Mouse (Mus musculus) embryonic facial prominence, embryonic 15.5 days (tissue): ENCODE measurements around the gene Drd1. TPM values are rescaled to one million over a fixed set of nuclear protein-coding genes. Genes with fewer than 3 reads are reported as not detected.

Source experiments
- ATAC-seq: fragments of 200-750 bp; cut with Nextera tagmentation; 2 replicates; pipeline ENCODE4 v1.8.0; 2017; ENCODE audit warnings: low read depth, moderate TSS enrichment; ENCODE audit not compliant: insufficient number of reproducible peaks, low FRiP score, low TSS enrichment
- H3K27ac ChIP-seq: fragments of 300-500 bp; sonication (generic); replicated peaks from 2 replicates; pipeline ENCODE4 v1.5.1; 2015; ENCODE audit warnings: mild to moderate bottlenecking, inconsistent platforms
- H3K27me3 ChIP-seq: fragments of 300-500 bp; sonication (generic); 2 replicates; pipeline ENCODE4 v1.6.1; 2015; ENCODE audit warnings: inconsistent platforms
- H3K36me3 ChIP-seq: fragments of 300-500 bp; sonication (generic); 2 replicates; pipeline ENCODE4 v1.6.1; 2015; ENCODE audit warnings: mild to moderate bottlenecking, inconsistent platforms
- H3K4me1 ChIP-seq: fragments of 300-500 bp; sonication (generic); 2 replicates; pipeline ENCODE4 v1.6.1; 2015; ENCODE audit warnings: inconsistent platforms
- H3K4me2 ChIP-seq: fragments of 300-500 bp; sonication (generic); replicated peaks from 2 replicates; pipeline ENCODE4 v1.6.1; 2015; ENCODE audit warnings: mild to moderate bottlenecking, inconsistent platforms
- H3K4me3 ChIP-seq: fragments of 300-500 bp; sonication (generic); replicated peaks from 2 replicates; pipeline ENCODE4 v1.5.1; 2015; ENCODE audit warnings: mild to moderate bottlenecking, inconsistent platforms
- H3K9ac ChIP-seq: fragments of 300-500 bp; sonication (generic); 2 replicates; pipeline ENCODE4 v1.6.1; 2015; ENCODE audit warnings: inconsistent platforms
- H3K9me3 ChIP-seq: fragments of 300-500 bp; sonication (generic); replicated peaks from 2 replicates; pipeline ENCODE4 v1.6.1; 2016; ENCODE audit warnings: inconsistent platforms
- WGBS: fragments of 180-500 bp; shearing (Covaris S2); methylation state at CpG from one replicate; pipeline ENCODE4 v1.1.7; 2015; 5-methylcytosine and 5-hydroxymethylcytosine counted together
- polyA plus RNA-seq: library from polyadenylated mRNA; unstranded; fragments of >200 nt; fragmentation: Nextera tagmentation; extraction: Ambion mirVana; gene quantifications from 2 replicates; pipeline ENCODE4 v1.2.1, GENCODE M21; 2015

Gene Drd1
- polyA plus RNA-seq = 0.95 and 1.0 TPM in 2 replicates

DNA sequence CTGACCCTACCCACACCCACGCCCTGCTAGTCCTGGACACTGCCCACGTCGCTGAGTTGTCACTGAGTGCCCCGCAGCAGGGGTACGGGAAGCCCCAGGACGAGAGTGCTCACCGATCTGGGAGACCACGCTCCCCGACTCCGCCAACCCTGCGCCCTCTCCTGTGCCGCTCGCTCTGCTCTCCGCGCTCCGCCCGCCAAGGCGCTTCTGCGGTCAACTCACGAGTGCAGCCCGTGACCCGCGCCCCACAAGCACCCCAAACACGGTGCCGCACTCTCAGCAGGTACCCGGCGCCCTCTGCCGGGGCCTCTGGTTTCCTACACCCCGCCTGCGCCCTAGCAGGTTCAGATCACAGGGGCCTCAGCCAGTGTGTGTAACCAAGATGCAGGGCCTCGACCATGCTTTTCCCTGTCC, at the start of gene Drd1:
TSS of gene Drd1 (minus strand) at position 258 of the 414 bp plus-strand sequence.
- no peak within 1 kb of the TSS for H3K27ac ChIP-seq
- H3K9ac ChIP-seq = no peak within 1 kb of the TSS; the same call in 1 of the 2 replicates
- WGBS = under 1% methylated on average over 31 of the region's 31 CpGs
- H3K27me3 ChIP-seq = peaks cover 34% of the 10 kb centered on the region
- peaks cover 13% of the 10 kb centered on the region for H3K4me1 ChIP-seq
- peak within 1 kb of the TSS; percentile 88 for H3K4me2 ChIP-seq
- no peaks in the 10 kb centered on the region for H3K9me3 ChIP-seq
- H3K4me3 ChIP-seq = peak within 1 kb of the TSS; percentile 47
- H3K36me3 ChIP-seq = no peaks in the 10 kb centered on the region
- peak; percentile 47; the same call in 1 of the 2 replicates for ATAC-seq

DNA sequence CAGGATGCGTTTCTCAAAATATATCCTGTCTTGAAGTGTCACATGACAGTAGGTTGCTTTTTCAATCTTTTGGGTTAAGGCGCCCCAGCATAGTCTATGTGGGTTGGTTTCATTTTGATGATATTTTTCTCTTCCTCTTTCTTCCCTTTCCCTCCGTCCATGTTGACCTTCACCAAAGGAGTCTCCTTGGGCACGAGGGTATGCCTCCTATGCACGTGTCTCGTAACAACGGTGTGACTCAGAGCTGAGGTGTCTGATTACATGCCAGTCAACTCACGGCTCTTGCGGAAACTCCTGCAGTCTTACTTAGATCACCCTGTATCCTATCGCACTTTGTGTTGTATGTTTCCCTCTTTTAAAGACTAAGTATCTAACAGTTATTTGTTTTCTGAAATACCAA, 48.4 kb upstream of the Drd1 start:
- WGBS = 73% methylated on average over 10 of the region's 10 CpGs
- Histone ChIP-seq H3K27me3 (no peaks in the 10 kb centered on the region), H3K4me3 (no peak overlapping the region), H3K36me3 (peaks cover 21% of the 10 kb centered on the region; the same call in 1 of the 2 replicates), H3K27ac (no peak overlapping the region), H3K4me1 (no peaks in the 10 kb centered on the region), H3K9ac (no peak overlapping the region), H3K4me2 (no peak overlapping the region), H3K9me3 (no peaks in the 10 kb centered on the region)
- ATAC-seq = no peak

DNA sequence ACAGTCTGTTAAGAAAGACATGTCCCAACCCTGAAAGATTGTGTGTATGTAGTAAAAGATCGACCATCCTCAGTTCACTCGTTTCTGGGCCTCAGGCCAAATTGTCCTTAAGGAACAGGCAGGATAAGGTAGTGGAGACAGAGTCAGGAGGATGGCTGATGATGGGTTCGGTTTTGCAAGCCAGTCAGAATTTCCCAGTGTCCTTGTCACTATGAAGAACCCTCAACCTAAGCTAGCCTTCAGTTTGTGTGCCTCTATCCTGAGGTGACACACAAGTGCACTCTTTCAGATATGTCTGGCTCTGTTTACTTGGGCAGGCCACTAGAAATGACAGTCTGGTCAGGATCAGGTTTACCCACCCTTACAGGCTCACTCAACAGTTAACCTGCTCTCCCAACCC, 47.8 kb upstream of the Drd1 start:
- H3K36me3 ChIP-seq = peaks cover 23% of the 10 kb centered on the region; the same call in 1 of the 2 replicates
- ATAC-seq = no peak
- H3K4me2 ChIP-seq = no peak overlapping the region
- H3K9me3 ChIP-seq = no peaks in the 10 kb centered on the region
- no peaks in the 10 kb centered on the region for H3K4me1 ChIP-seq
- 84% methylated on average over 3 of the region's 3 CpGs for WGBS
- no peak overlapping the region for H3K27ac ChIP-seq
- H3K9ac ChIP-seq = no peak overlapping the region
- H3K4me3 ChIP-seq = no peak overlapping the region
- H3K27me3 ChIP-seq = no peaks in the 10 kb centered on the region

DNA sequence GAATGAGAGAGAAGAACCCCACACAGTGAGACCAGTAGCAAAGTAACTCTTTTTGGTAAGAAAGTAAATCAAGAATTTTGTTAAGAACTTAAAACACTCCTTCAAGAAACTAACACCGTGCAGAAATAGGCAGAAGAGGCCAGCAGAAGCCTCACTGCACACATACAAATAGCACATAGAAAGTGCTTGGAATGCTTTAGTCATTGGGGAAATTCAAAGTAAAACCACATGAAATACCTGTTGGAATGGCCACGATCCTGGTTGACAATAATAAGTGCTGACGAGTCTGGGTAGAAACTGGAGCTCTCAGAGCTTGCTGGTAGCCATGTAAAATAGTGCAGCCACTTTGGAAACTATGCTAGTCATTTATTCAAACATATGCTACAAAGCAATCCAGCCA, 46.6 kb upstream of the Drd1 start:
- WGBS = 62% methylated on average over 3 of the region's 3 CpGs
- H3K9ac ChIP-seq = no peak overlapping the region
- no peak for ATAC-seq

DNA sequence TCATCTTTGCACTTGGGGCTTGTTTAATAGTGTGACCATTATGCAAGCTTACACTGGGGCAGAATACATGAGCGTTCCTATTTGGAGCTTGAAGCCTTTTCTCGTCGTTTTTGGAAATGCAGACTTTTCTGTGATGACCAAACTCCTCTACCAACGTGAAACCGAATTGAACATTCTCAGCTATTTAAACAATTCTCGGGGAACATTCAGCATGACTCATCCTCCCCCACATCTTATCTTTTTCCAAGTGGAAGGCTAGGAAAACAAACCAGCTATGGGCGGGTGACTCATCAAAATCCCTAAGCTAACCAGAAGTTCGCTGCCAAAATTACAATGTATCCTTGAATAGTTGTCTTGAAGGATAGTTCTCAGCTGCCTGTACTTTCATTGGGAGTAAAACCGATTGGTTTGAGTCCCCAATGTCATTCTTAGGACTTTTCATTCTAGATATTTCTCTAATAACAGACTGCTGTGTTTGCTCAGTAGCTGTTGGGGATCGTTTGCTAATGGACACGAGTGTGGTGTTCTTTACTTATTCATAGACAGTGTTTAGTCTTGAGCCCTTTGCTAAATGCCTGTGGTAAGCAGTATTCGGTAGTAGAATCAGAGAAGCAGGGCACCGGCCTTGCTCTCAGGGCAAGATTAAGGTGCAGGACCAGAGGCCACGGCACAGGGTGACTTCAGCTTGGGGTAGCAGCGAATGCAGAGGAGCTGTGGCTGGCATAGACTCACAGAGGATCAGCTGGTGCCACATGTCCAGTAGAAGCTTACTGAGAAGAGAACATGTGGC, 45.7 kb upstream of the Drd1 start:
- no peaks in the 10 kb centered on the region for H3K4me1 ChIP-seq
- no peak overlapping the region for H3K9ac ChIP-seq
- no peak overlapping the region for H3K4me2 ChIP-seq
- peaks cover 26% of the 10 kb centered on the region; the same call in 1 of the 2 replicates for H3K36me3 ChIP-seq
- H3K4me3 ChIP-seq = no peak overlapping the region
- no peak overlapping the region for H3K27ac ChIP-seq
- ATAC-seq = no peak
- no peaks in the 10 kb centered on the region for H3K27me3 ChIP-seq
- no peaks in the 10 kb centered on the region for H3K9me3 ChIP-seq
- 86% methylated on average over 15 of the region's 15 CpGs for WGBS

More for the DNA sequence above, 46.6 kb upstream of the Drd1 start:
- H3K4me3 ChIP-seq = no peak overlapping the region
- H3K27ac ChIP-seq = no peak overlapping the region
- H3K4me2 ChIP-seq = no peak overlapping the region
- peaks cover 29% of the 10 kb centered on the region; the same call in 1 of the 2 replicates for H3K36me3 ChIP-seq
- no peaks in the 10 kb centered on the region for H3K9me3 ChIP-seq
- H3K27me3 ChIP-seq = no peaks in the 10 kb centered on the region
- no peaks in the 10 kb centered on the region for H3K4me1 ChIP-seq

DNA sequence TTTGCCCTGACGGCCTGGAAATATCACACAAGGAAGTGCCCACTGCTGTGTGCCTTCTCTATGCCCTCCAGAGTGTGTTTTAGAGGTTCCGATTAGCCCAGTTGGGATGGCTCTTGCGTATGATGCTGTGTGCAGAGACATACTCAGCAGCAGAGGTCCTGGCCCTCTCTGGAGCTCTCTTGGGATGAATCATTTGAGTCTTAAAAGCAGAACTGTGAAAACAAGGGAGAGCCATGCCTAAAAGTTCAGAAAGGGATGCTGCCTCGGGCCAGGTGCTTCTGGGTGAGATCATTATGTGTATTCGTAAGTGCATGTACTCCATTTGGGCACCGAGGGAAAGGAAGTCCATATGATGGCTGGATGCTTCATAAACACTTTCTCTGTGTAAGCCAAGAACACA, 42.3 kb upstream of the Drd1 start:
- WGBS = 85% methylated on average over 6 of the region's 6 CpGs
- no peak for ATAC-seq
- Histone ChIP-seq H3K9ac (no peak overlapping the region), H3K27me3 (no peaks in the 10 kb centered on the region), H3K9me3 (no peaks in the 10 kb centered on the region), H3K36me3 (peaks cover 35% of the 10 kb centered on the region), H3K4me1 (no peaks in the 10 kb centered on the region), H3K27ac (no peak overlapping the region), H3K4me2 (no peak overlapping the region), H3K4me3 (no peak overlapping the region)

DNA sequence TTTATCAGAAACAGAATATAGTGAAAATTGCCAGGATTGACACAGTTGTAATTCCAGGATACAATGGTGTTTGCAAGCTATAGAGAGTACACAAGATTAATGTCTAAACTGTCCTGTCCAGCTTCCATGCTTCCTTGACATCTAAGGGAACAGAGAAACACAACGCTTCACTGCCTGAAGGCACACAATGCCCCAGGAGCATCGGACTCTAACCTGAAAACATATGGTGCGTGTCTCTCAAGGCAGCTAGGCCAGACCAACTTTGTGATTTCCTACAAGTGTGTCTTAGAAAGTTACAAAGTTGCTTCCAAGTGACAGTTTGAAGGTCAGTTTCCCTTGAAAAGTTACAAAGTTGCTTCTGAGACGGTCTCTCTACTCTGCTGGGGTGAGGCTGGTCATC, 41.7 kb upstream of the Drd1 start:
- no peak overlapping the region for H3K4me3 ChIP-seq
- H3K4me1 ChIP-seq = no peaks in the 10 kb centered on the region
- H3K36me3 ChIP-seq = peaks cover 41% of the 10 kb centered on the region
- H3K9me3 ChIP-seq = no peaks in the 10 kb centered on the region
- WGBS = 80% methylated on average over 4 of the region's 4 CpGs
- H3K27ac ChIP-seq = no peak overlapping the region
- H3K9ac ChIP-seq = no peak overlapping the region
- H3K4me2 ChIP-seq = no peak overlapping the region
- H3K27me3 ChIP-seq = no peaks in the 10 kb centered on the region
- ATAC-seq = no peak

DNA sequence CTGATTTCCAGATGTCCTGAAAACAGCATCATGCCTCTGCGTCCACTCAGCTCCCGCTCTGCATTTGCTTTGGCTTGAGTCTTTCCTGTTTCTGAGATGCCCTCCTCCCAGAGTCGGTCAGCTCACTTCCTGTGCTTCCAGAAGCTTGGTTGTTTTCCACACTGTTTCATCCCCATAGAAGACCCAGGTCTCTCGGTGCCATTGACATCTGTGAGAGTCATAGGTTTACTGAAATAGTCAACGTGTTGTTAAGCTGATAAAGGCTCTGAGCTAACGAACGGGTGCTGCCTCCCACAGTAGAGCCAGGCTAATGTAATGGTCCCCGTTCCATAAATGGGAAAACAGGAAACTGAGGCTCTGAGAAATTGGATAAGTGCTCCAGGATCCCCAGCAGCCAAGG, 40.2 kb upstream of the Drd1 start:
- 88% methylated on average over 8 of the region's 8 CpGs for WGBS
- no peak overlapping the region for H3K9ac ChIP-seq
- H3K4me1 ChIP-seq = no peaks in the 10 kb centered on the region
- H3K4me2 ChIP-seq = no peak overlapping the region
- ATAC-seq = no peak
- H3K27ac ChIP-seq = no peak overlapping the region
- H3K4me3 ChIP-seq = no peak overlapping the region
- no peaks in the 10 kb centered on the region for H3K27me3 ChIP-seq
- peaks cover 55% of the 10 kb centered on the region for H3K36me3 ChIP-seq
- H3K9me3 ChIP-seq = no peaks in the 10 kb centered on the region

DNA sequence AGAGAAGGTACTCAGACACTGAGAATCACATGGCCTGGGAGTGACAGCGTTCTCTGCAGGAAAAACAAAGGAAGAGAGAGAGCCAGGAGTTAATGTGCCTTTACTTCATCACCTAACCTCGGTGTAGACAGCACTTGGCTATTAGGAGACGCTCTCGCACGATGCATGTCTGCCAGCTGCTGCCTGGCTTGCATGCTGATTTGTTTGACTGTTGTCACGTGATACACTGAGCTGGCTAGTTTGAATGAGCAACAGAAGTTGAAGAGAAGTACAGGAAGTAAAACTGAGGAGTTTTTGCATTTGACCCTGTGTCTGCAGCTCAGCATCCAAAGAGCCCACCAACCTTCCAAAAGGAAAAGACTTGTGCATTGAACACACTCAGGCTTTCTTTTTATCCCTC, 39.5 kb upstream of the Drd1 start:
- H3K9me3 ChIP-seq = no peaks in the 10 kb centered on the region
- no peak overlapping the region for H3K27ac ChIP-seq
- H3K9ac ChIP-seq = no peak overlapping the region
- no peaks in the 10 kb centered on the region for H3K27me3 ChIP-seq
- H3K36me3 ChIP-seq = peaks cover 54% of the 10 kb centered on the region
- WGBS = 55% methylated on average over 6 of the region's 6 CpGs
- no peak overlapping the region for H3K4me3 ChIP-seq
- no peaks in the 10 kb centered on the region for H3K4me1 ChIP-seq
- H3K4me2 ChIP-seq = no peak overlapping the region
- ATAC-seq = no peak

DNA sequence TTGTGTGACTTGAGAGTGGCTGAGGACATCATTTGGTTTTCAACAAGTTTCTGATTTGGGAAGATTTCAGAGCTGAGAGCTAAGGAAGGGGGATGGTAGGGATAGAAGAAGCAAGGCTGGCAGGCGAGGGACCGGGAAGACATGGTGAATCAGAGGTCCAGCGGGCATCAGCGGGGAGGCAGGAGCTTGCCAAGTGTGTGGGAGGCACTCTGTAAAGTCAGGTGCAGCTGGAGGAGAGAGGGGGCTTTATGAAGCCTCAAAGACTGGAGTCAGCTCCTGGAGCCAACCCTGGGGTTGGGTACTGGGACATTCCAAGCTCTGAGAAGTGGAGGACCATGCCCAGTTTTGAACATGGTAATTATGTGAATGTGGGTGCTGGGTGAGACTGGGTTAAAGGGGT, 38.8 kb upstream of the Drd1 start:
- Histone ChIP-seq H3K4me2 (no peak overlapping the region), H3K27ac (no peak overlapping the region), H3K27me3 (no peaks in the 10 kb centered on the region), H3K36me3 (peaks cover 60% of the 10 kb centered on the region), H3K4me3 (no peak overlapping the region), H3K9ac (no peak overlapping the region), H3K9me3 (no peaks in the 10 kb centered on the region), H3K4me1 (no peaks in the 10 kb centered on the region)
- ATAC-seq = no peak
- WGBS = 92% methylated on average over 4 of the region's 4 CpGs

DNA sequence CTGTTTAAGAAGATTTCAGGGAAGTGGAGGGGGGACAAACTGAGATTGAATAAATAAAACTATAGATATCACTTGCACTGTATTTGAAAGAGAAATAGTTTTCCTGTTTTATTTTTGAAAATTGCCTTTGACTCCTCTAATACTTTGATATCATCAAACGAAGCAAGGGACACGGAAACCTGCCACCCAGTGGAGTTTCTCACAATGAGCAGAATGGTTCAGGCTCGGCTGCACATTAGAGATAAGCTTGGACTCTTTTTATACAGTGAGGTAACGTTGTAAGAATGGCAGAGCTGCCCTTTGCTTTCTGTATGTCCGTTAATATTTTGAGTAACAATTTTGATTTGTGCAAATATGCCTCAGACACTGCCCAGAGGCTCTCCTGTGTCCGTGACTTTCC, 36.2 kb upstream of the Drd1 start:
- Histone ChIP-seq H3K36me3 (peaks cover 74% of the 10 kb centered on the region), H3K9ac (no peak overlapping the region), H3K9me3 (no peaks in the 10 kb centered on the region), H3K4me2 (no peak overlapping the region), H3K4me3 (no peak overlapping the region), H3K27me3 (no peaks in the 10 kb centered on the region), H3K4me1 (no peaks in the 10 kb centered on the region), H3K27ac (no peak overlapping the region)
- no peak for ATAC-seq
- WGBS = 92% methylated on average over 6 of the region's 6 CpGs

DNA sequence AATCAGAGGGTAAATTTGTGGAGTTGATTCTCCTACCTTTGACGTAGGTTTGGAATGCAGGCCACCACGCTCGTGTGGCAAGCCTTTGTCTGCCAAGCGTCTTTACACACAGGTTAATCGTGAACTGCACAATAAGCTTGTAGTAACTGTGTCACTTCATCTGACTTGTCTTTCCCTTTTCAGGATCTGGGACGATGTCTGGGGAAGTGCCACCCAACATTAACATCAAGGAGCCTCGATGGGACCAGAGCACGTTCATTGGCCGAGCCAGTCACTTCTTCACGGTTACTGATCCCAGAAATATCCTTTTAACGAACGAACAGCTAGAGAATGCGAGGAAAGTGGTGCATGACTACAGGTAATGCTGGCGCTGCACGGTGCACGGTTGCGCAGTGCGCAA, 29.8 kb upstream of the Drd1 start:
- no peak overlapping the region for H3K4me2 ChIP-seq
- no peak for ATAC-seq

More for the DNA sequence above, 29.8 kb upstream of the Drd1 start:
- Histone ChIP-seq H3K9me3 (no peaks in the 10 kb centered on the region), H3K27me3 (no peaks in the 10 kb centered on the region), H3K9ac (no peak overlapping the region), H3K27ac (no peak overlapping the region), H3K36me3 (peaks cover 38% of the 10 kb centered on the region), H3K4me3 (no peak overlapping the region), H3K4me1 (0 out of 2 replicates have a peak, but pooled peaks cover 3% of the 10 kb centered on the region)
- 88% methylated on average over 18 of the region's 18 CpGs for whole genome bisulfite sequencing
